Mouse (Mus musculus) embryo, embryonic 9.5 days (tissue): Measurements from ENCODE around the gene Sgsm1.

Experiments used
- DNase-seq: peaks from one replicate; pipeline ENCODE4 v3.0.0-alpha.2; 2017; ENCODE audit errors: extremely low spot score

Gene Sgsm1

DNA sequence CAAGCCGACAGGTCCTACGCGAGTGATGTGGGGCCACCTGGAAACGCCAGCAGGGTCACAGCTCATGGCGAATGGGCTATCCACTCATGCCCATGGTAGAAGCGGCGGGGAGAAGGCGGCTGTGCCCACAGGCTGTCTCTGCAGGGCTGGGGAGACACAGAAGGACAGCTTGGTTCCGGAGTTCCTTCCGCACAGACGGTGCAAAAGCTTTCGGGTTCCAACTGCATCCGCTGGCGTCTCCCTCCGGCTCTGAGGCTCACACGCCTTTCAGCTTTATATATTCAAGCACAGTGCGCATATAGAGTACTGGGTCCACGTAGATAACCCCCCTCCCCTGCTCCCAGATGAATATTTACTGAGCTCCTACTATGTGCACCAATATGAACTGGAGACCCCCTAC is 116.8 kb downstream of the Sgsm1 start:
- DNase-seq, result no peak
